Mouse (Mus musculus): ENCODE data around the gene Vps26a. TPM values are rescaled to one million over a fixed set of nuclear protein-coding genes. Genes with fewer than 3 reads are reported as not detected.
A peak's percentile ranks its signal among the peaks of the same experiment; 100 is the strongest.

Gene Vps26a
- polyA plus RNA-seq (2015; fragmentation: Nextera tagmentation; extraction: Ambion mirVana), result 135 and 143 TPM in 2 replicates

DNA sequence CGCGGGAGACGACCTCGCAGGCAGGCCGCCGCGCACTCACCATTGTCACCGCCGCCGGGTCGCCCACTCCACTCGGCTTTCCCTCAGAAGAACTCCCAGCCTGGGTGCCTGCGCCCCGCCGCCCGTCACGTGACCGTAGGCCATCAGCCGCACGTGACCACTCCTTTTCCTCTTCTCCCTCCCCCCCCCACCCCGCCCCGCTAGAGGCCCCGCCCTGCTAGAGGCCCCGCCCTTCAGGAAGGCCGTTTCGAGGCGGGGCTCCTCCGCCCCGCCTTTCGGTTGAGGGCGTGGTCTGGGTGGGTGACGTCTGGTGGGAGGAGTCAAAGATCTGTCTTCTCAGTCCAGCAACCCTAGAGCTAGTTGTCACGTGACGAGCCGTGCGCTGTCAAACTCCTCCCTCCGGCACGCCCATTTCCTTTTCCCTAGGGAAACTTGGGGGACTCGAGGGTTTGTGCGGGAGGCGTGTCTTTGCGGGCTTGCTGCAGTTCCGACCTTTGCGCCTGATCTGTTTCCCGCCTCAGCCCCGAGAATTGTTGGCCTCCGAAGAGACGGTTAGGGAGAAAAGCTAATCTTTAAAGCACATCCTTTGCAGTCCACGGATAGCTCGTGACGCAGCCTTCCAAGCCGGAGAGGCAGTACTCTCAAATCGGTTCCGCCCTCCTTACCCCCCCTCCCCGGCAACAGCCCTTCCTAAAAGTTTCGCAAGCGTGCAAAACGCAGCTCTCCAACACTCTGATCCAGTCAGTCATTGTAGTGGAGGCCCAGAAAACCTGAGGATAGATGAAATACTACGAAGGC, at the start of gene Vps26a:
Gene Vps26a (minus strand): TSS at position 188 of the 798 bp plus-strand sequence.
- H3K9me3 ChIP-seq (ENCODE audit: control insufficient read depth, low read length), result no peaks in the 10 kb centered on the region
- H3K27me3 ChIP-seq (replicated peaks; ENCODE audit: control insufficient read depth, insufficient read depth, low read length), result no peaks in the 10 kb centered on the region
- peaks cover 8% of the 10 kb centered on the region for H3K4me1 ChIP-seq (ENCODE audit: control insufficient read depth, insufficient read depth, low read length)
- peak within 1 kb of the TSS; percentile 92 for H3K27ac ChIP-seq (ENCODE audit: low read length)
- H3K36me3 ChIP-seq (ENCODE audit: control insufficient read depth, insufficient read depth, low read length), result no peaks in the 10 kb centered on the region
- ATAC-seq, result peak; percentile 90
- H3K4me2 ChIP-seq (ENCODE audit: low read depth, low read length), result peak within 1 kb of the TSS; percentile 80
- peak within 1 kb of the TSS; percentile 94 for H3K9ac ChIP-seq (ENCODE audit: low read depth, low read length)
- peak within 1 kb of the TSS; percentile 97 for H3K4me3 ChIP-seq (ENCODE audit: low read length)
- under 1% methylated on average over 58 of the region's 59 CpGs for WGBS

DNA sequence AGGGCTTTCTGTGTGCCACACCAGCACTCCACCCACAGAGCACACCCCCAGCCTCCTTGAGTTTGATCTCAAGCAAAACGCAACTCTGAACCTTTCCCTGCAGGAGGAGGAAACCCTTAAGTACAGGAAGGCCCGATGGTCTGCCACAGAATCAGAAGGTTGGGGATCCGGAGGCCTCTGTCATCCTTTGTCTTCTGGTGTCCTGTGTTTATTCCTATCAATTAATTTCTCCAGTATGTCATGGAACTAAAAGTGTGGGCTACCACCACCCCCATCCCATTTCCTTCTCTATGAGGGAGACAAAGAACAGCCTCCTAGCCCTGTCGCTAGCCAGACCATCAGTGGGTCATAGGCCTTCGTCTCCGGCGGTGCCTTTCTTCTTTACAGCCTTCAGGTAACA, 47.9 kb upstream of the Vps26a start:
- no peaks in the 10 kb centered on the region for H3K36me3 ChIP-seq (ENCODE audit: control insufficient read depth, insufficient read depth, low read length)
- no peak overlapping the region for H3K27ac ChIP-seq (ENCODE audit: low read length)
- H3K4me2 ChIP-seq (ENCODE audit: low read depth, low read length), result no peak overlapping the region
- ATAC-seq, result no peak
- WGBS, result 81% methylated on average over 7 of the region's 7 CpGs
- H3K9me3 ChIP-seq (ENCODE audit: control insufficient read depth, low read length), result no peaks in the 10 kb centered on the region
- no peak overlapping the region for H3K9ac ChIP-seq (ENCODE audit: low read depth, low read length)
- H3K4me1 ChIP-seq (ENCODE audit: control insufficient read depth, insufficient read depth, low read length), result no peaks in the 10 kb centered on the region
- H3K4me3 ChIP-seq (ENCODE audit: low read length), result no peak overlapping the region
- no peaks in the 10 kb centered on the region for H3K27me3 ChIP-seq (replicated peaks; ENCODE audit: control insufficient read depth, insufficient read depth, low read length)

DNA sequence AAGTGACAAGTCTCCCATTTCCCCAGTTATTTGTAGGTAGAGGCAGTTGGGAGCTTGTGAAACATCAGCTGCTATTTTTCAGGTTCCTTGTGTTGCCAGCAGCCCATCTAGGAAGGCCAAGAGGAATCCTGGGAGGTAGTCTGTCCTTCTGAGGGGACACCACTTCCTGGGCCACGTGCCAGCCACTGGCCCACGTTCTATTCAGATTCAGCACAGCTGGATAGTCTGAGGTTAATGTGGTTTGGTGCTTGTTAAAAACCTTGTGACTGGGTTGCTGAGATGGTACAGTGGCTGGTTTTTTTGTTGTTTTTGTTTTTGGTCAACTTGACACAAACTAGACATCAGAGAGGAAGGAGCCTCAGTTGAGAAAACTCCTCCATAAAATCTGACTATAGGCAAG, 46.2 kb upstream of the Vps26a start:
- ATAC-seq, result no peak
- no peaks in the 10 kb centered on the region for H3K9me3 ChIP-seq (ENCODE audit: control insufficient read depth, low read length)
- H3K4me2 ChIP-seq (ENCODE audit: low read depth, low read length), result no peak overlapping the region
- 55% methylated on average over 2 of the region's 2 CpGs for WGBS
- H3K27me3 ChIP-seq (replicated peaks; ENCODE audit: control insufficient read depth, insufficient read depth, low read length), result no peaks in the 10 kb centered on the region
- H3K4me1 ChIP-seq (ENCODE audit: control insufficient read depth, insufficient read depth, low read length), result peaks cover 2% of the 10 kb centered on the region; the same call in 1 of the 2 replicates
- H3K36me3 ChIP-seq (ENCODE audit: control insufficient read depth, insufficient read depth, low read length), result no peaks in the 10 kb centered on the region
- no peak overlapping the region for H3K27ac ChIP-seq (ENCODE audit: low read length)
- no peak overlapping the region for H3K4me3 ChIP-seq (ENCODE audit: low read length)
- no peak overlapping the region for H3K9ac ChIP-seq (ENCODE audit: low read depth, low read length)

DNA sequence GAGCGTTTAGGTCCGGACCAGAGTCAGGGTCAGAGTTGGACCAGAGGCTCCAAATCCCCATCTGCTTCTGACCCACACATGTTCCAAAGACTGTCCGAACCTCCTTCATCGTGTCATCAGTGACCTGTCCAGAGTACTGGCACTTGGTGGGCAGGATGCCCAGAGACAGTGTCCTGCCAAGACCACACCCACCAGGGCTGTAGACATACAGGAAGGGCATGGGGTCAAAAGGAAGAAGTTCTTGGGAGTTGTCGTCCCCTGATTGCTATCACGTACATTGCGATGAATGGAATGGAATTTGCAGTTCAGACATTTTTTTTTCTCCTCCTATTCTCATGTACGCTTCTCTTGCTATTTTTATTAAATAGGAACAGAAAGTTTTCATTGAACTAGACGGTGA, 43.6 kb upstream of the Vps26a start:
- Histone ChIP-seq H3K4me1 (ENCODE audit: control insufficient read depth, insufficient read depth, low read length) (peaks cover 2% of the 10 kb centered on the region; the same call in 1 of the 2 replicates), H3K36me3 (ENCODE audit: control insufficient read depth, insufficient read depth, low read length) (no peaks in the 10 kb centered on the region), H3K9ac (ENCODE audit: low read depth, low read length) (no peak overlapping the region), H3K4me2 (ENCODE audit: low read depth, low read length) (no peak overlapping the region), H3K27me3 (replicated peaks; ENCODE audit: control insufficient read depth, insufficient read depth, low read length) (no peaks in the 10 kb centered on the region), H3K4me3 (ENCODE audit: low read length) (no peak overlapping the region), H3K27ac (ENCODE audit: low read length) (no peak overlapping the region), H3K9me3 (ENCODE audit: control insufficient read depth, low read length) (no peaks in the 10 kb centered on the region)
- ATAC-seq, result no peak
- WGBS, result 71% methylated on average over 9 of the region's 9 CpGs

DNA sequence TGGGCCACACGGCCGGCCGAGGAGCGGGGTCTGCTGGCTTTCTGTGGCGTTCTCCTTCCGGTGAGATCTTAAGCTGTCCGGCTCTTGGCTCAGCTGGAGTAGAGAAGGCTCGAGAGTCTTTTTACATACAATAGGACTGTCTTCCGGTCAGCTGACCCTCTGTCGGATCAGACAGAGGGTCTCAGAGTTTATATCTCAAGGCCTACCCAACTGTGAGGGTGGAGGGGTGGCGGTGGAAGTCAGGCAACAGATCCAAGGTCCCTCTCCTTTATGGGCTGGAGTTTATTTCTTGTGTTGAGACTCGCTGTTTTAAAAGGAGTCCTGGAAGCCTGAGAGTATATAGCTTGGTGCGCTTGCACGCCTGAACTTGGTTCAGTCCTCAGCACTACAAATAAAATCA, 40.7 kb upstream of the Vps26a start, which contains the start of gene Srgn:
Gene Srgn (minus strand): TSS at position 101 of the 400 bp plus-strand sequence.
- H3K4me3 ChIP-seq (ENCODE audit: low read length), result no peak within 1 kb of the TSS
- H3K4me2 ChIP-seq (ENCODE audit: low read depth, low read length), result no peak within 1 kb of the TSS
- peaks cover 6% of the 10 kb centered on the region; the same call in 1 of the 2 replicates for H3K4me1 ChIP-seq (ENCODE audit: control insufficient read depth, insufficient read depth, low read length)
- no peaks in the 10 kb centered on the region for H3K9me3 ChIP-seq (ENCODE audit: control insufficient read depth, low read length)
- H3K27ac ChIP-seq (ENCODE audit: low read length), result no peak within 1 kb of the TSS
- no peaks in the 10 kb centered on the region for H3K36me3 ChIP-seq (ENCODE audit: control insufficient read depth, insufficient read depth, low read length)
- 88% methylated on average over 14 of the region's 14 CpGs for WGBS
- H3K27me3 ChIP-seq (replicated peaks; ENCODE audit: control insufficient read depth, insufficient read depth, low read length), result no peaks in the 10 kb centered on the region
- no peak within 1 kb of the TSS for H3K9ac ChIP-seq (ENCODE audit: low read depth, low read length)
- ATAC-seq, result no peak

DNA sequence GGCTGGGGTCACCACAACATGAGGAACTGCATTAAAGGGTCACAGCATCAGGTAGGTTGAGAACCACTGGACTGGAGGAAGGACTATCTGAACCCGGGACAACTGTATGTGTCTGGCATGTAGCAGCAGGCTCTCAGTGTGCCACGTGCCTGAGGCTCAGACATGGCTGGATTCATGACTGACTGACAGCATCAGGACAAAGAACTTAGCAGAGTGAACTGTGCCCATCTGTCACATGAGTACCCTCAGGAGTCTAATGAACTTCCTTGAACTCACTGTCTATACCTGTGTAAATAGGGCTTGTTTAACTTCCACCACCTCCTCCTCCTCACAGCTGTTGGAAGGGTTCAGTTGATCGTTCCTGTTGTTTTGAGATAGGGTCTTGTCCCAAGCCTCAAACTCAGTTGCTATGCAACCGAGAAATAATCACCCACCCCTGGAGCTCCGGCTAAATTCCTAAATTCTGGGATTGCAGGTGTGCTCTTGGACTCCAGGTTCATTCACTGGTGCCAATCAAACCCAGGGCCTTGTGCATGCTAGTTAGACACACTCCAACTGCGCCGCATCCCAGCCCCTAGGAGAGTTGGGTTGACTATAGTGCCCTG, 35.8 kb upstream of the Vps26a start:
- Histone ChIP-seq H3K36me3 (ENCODE audit: control insufficient read depth, insufficient read depth, low read length) (no peaks in the 10 kb centered on the region), H3K27ac (ENCODE audit: low read length) (peak overlapping the region; percentile 64), H3K9me3 (ENCODE audit: control insufficient read depth, low read length) (no peaks in the 10 kb centered on the region), H3K27me3 (replicated peaks; ENCODE audit: control insufficient read depth, insufficient read depth, low read length) (no peaks in the 10 kb centered on the region), H3K4me1 (ENCODE audit: control insufficient read depth, insufficient read depth, low read length) (peaks cover 3% of the 10 kb centered on the region; the same call in 1 of the 2 replicates), H3K9ac (ENCODE audit: low read depth, low read length) (no peak overlapping the region), H3K4me3 (ENCODE audit: low read length) (no peak overlapping the region), H3K4me2 (ENCODE audit: low read depth, low read length) (0 out of 2 replicates have a peak overlapping the region, but pooled peaks have one; percentile 9)
- WGBS, result 66% methylated on average over 7 of the region's 7 CpGs
- ATAC-seq, result peak; percentile 94

DNA sequence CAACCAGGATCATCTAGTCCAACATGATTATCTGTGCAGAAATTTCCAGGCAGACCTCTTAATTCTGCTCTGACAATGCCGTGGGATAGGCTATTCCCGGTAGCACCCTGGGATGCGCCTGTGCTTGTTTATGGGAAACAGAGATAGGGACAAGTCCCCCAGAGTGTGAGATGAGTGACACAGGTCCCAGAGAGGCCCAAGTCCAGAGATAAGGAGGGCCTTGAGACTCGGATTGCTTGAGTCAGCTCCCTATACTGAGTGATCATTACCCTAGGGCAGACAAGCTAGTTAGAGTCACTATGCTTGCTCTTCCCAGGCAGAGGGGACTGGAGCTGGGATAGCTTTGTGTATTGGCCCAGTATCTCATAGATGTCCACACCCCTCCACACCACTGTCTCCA, 35.2 kb upstream of the Vps26a start:
- Histone ChIP-seq H3K27ac (ENCODE audit: low read length) (peak overlapping the region; percentile 64), H3K4me1 (ENCODE audit: control insufficient read depth, insufficient read depth, low read length) (peaks cover 3% of the 10 kb centered on the region; the same call in 1 of the 2 replicates), H3K4me3 (ENCODE audit: low read length) (no peak overlapping the region), H3K9ac (ENCODE audit: low read depth, low read length) (no peak overlapping the region), H3K9me3 (ENCODE audit: control insufficient read depth, low read length) (no peaks in the 10 kb centered on the region), H3K36me3 (ENCODE audit: control insufficient read depth, insufficient read depth, low read length) (no peaks in the 10 kb centered on the region), H3K4me2 (ENCODE audit: low read depth, low read length) (0 out of 2 replicates have a peak overlapping the region, but pooled peaks have one; percentile 9), H3K27me3 (replicated peaks; ENCODE audit: control insufficient read depth, insufficient read depth, low read length) (no peaks in the 10 kb centered on the region)
- ATAC-seq, result peak; percentile 93
- WGBS, result 61% methylated on average over 4 of the region's 4 CpGs

DNA sequence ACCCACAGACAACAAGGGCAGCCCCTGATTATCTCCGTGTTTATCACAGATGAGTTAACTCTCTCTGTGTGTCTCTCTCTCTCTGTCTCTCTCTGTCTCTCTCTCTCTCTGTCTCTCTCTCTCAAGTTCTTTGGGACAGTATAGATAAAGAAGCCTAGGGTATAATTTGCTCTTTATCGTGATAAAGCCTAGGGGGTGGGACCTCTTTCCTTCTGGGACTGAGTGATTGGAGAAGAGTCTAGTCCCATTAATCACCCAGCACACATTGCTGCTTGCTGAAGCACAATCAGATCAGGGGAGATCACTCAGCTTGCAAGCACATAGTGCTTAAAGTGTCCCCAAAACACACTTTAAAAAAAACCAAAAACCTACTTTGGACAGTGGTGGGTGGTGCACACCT, 34.3 kb upstream of the Vps26a start:
- Histone ChIP-seq H3K36me3 (ENCODE audit: control insufficient read depth, insufficient read depth, low read length) (no peaks in the 10 kb centered on the region), H3K9me3 (ENCODE audit: control insufficient read depth, low read length) (no peaks in the 10 kb centered on the region), H3K4me3 (ENCODE audit: low read length) (no peak overlapping the region), H3K4me1 (ENCODE audit: control insufficient read depth, insufficient read depth, low read length) (peaks cover 3% of the 10 kb centered on the region; the same call in 1 of the 2 replicates), H3K4me2 (ENCODE audit: low read depth, low read length) (no peak overlapping the region), H3K9ac (ENCODE audit: low read depth, low read length) (no peak overlapping the region), H3K27ac (ENCODE audit: low read length) (no peak overlapping the region), H3K27me3 (replicated peaks; ENCODE audit: control insufficient read depth, insufficient read depth, low read length) (no peaks in the 10 kb centered on the region)
- 62% methylated on average over 2 of the region's 2 CpGs for WGBS
- no peak for ATAC-seq

DNA sequence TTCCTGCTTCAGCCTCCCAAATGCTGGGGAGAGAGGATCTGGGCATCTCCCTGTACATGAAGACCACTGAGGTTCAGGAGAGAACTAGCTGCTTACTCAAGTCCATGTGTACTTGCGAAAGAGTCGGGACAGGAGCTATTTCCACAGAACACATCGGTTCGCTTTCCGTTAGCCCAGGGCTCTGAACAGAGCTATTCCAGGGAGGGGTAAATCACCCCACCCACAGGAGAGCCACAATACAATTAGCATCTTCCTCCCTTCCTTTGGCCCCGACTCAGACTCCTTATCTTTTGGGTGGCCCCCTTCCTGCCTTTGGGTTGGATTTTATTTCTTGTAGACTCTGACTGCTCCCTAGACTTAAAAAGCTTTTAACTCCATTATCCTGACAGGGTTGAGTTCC, 30.9 kb upstream of the Vps26a start:
- H3K27me3 ChIP-seq (replicated peaks; ENCODE audit: control insufficient read depth, insufficient read depth, low read length), result no peaks in the 10 kb centered on the region
- no peak overlapping the region for H3K9ac ChIP-seq (ENCODE audit: low read depth, low read length)
- H3K4me1 ChIP-seq (ENCODE audit: control insufficient read depth, insufficient read depth, low read length), result no peaks in the 10 kb centered on the region
- no peak overlapping the region for H3K4me3 ChIP-seq (ENCODE audit: low read length)
- no peak for ATAC-seq
- H3K36me3 ChIP-seq (ENCODE audit: control insufficient read depth, insufficient read depth, low read length), result no peaks in the 10 kb centered on the region
- no peak overlapping the region for H3K27ac ChIP-seq (ENCODE audit: low read length)
- no peak overlapping the region for H3K4me2 ChIP-seq (ENCODE audit: low read depth, low read length)
- no peaks in the 10 kb centered on the region for H3K9me3 ChIP-seq (ENCODE audit: control insufficient read depth, low read length)
- 86% methylated on average over 6 of the region's 6 CpGs for WGBS

Measured in intestine, embryonic 16.5 days (tissue).